Mouse (Mus musculus) neutrophil, adult 65 days (primary cell): Measurements from ENCODE around the gene Fn3k. TPM values are rescaled to one million over a fixed set of nuclear protein-coding genes. Genes with fewer than 3 reads are reported as not detected.

Experiments
- total RNA-seq: library from RNA; stranded (reverse); gene quantifications from 2 replicates; pipeline ENCODE4 v1.2.4, GENCODE M21; 2023

Gene Fn3k
- total RNA-seq = 0.52 TPM in 1 of 2 replicates, not detected in the other

DNA sequence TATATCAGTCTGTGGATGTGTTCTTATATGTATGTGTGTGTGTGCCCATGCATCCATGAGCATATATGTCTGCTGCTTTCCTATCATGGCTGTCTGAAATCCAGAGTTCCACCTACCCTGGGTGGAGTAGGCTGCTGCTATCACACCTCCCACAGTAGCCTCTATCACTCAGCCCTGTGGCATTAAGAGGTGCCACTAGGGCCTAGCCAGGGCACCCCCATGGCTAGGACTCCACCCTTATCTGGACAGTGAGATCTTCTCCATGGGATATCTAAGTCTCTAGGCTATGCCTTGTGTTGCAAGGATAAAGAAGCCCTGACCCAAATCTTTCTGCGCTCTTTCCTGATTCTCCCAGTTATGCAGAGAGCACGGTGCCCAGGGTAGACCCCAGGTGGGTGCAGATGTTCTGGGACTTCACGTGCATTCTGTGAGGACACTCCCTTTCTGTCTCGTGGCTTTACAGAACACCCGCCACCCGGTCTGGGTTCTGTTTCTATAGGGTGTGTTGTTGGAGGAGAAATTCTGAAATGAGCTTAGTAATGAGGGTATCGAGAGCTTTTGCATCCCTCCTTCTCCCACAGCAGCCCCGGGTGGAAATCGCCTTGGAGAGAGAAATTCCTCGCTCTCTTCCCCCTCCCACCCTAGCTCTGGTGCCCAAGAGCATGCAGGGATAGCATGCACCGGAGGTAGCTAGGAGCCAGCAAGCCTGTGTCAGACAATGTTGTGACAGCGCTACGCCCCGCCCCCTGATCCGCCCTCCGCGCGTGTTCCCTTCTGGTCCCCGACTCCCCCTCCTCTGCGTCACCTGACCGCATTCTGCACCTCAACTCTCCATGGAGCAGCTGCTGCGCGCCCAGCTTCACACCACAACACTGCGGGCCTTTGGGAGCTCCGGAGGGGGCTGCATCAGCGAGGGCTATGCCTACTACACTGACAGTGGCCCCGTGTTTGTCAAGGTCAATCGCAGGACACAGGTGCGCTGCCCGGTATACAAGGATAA, at the start of gene Fn3k:
Fn3k (plus strand) TSS at position 758 of the 1,000 bp plus-strand sequence.

DNA sequence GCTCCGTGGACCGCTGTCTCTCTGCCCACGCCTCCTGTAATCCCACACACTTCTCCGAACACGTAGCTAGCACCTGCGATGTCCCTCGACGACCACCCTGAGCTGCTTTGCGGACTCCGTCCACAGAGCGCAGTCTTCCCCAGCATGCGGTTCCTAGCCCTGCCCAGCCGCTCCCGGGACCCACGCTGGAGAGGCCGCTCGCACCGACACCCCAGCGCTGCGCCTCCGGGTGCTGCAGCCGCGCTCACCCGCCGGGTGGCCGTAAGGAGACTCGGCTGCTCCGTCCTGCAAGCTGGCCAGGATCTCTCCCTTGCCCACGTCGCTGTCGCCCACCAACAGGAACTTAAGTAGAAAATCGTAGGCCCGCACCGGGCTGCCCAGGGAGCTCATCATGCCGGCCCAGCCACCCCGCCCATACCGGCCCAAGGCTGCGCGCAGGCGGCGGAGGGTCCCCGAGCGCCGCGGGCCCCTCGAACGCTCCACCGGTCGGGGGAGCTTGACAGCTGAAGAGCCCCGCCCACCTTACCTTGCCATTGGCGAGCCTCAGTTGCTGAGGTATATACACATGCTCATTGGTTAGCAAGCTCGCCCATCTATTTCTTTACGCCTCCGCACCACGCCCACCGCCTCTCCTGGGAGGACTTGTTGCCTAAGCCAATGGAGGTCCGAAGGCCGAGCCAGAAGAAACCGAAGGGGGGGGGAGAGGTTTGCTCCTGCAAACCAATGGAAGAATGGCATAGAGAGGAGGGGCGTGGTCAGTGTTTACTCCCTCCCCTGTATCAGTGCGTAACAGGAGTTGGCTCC, 46.8 kb upstream of the Fn3k start, which contains the start of gene Rab40b:
Rab40b (minus strand) TSS at position 502 of the 804 bp plus-strand sequence.

DNA sequence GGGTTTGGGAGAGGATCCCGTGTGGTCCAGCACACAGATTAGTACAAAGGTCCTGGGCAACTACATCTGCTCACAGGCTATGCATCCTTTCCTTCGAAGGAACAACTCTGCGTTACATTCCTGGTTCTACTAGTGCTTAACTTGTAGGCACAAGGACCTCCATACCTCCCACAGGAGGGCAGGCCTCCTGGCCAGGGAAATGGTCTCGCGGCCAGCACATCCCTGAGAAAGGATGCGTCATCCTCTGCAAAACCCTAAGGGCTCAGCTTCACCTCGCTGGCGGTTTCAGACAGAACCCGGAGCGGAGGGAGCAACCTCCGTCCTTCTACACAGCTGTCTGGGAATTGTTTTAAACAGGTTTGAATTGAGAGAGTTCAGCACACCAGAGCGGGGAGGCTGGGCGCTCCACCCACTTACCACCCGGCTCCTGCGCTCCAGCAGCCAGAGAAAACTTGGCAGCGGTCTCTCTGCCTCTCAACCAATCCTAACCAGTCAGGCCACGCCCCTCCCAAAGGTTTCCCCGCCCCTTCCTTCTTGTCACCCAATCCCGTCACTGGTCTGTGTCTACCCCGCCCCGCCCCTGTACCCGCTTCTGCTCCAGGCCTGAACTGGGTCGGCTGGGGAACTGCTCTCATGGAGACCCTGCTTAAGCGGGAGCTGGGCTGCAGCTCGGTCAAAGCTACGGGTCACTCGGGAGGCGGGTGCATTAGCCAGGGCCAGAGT, 13.7 kb upstream of the Fn3k start, which contains the start of gene Fn3krp:
Fn3krp (plus strand) TSS at position 572 of the 723 bp plus-strand sequence.

DNA sequence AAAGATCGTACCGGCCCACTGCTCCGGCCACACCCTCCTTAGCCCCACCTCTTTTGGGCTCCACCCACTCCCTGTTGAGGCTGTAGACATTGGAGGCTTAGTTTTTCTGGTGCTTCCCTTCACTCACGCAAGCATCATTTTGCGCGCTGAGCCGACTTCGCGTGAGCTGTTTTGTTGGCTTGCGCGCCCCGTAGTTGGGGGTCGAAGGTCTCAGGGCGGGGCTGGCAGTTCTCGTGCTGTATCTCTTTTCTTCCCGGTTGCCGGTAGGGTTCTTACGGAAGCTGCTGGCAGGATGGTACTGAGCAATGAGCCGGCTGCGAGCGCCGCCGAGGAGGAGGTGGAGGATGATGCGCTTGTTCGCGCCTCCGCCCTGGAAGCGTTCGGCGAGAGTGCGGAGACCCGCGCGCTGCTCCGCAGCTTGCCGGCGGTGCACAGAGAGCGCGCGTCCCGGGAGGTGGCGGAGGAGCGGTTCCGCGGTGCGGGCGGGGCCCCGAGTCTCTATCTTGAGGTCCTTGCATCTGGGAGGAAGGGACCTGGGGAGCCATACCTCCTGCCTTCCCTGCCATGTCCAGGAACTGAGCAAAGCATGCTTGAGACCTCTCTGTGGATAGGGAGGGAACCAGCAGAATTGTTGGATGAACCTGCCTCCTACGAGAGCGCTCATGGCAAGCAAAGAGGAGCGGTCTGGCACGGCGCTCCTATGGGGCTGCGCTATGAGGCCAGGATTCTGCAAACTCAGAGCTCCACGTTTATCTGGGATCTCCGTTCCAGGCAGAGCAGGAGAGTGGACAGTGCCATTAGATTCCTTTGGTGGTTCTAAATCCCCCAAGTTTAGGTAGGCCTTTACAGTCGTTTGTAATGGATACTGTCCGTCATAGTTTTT, 17.3 kb downstream of the Fn3k start, which contains the start of gene Tbcd:
Tbcd (plus strand) TSS at position 197 of the 883 bp plus-strand sequence.

Other genes with a start within 250 kb of the Fn3k start
- gene Hexdc, start 230.5 kb upstream of the Fn3k start, total RNA-seq = 3.1 and 4.5 TPM in 2 replicates
- 2.1 and 3.6 TPM in 2 replicates for gene Ogfod3, start 230.2 kb upstream of the Fn3k start, total RNA-seq
- 55.4 and 64.7 TPM in 2 replicates for gene Cybc1, start 205.6 kb upstream of the Fn3k start, total RNA-seq
- 40.1 and 41.0 TPM in 2 replicates for gene Narf, start 197.7 kb upstream of the Fn3k start, total RNA-seq
- 14.2 TPM in 2 replicates for gene Foxk2, start 174.9 kb upstream of the Fn3k start, total RNA-seq
- gene Wdr45b, start 80.5 kb upstream of the Fn3k start, total RNA-seq = 94.3 and 123 TPM in 2 replicates
- gene Rab40b, start 46.7 kb upstream of the Fn3k start, total RNA-seq = not detected in 2 replicates
- 1.5 and 2.7 TPM in 2 replicates for gene Fn3krp, start 13.5 kb upstream of the Fn3k start, total RNA-seq
- 18.7 and 21.4 TPM in 2 replicates for gene Tbcd, start 17.0 kb downstream of the Fn3k start, total RNA-seq
- not detected in 2 replicates for gene Zfp750, start 84.4 kb downstream of the Fn3k start, total RNA-seq
- 5.3 and 9.1 TPM in 2 replicates for gene B3gntl1, start 238.2 kb downstream of the Fn3k start, total RNA-seq